ENCODE assay signal across 8 mouse cellular contexts in genomic region chr7:90129271-90129731, GRCm38 (mm10). TPM values are rescaled to one million over a fixed set of nuclear protein-coding genes. Genes with fewer than 3 reads are reported as not detected.
DNase-seq lines count a peak whose midpoint lies in the region; ATAC-seq and TF ChIP-seq lines count a peak whose summit lies in the region.

No protein-coding gene starts in this region.

- peaks cover 12% of the 10 kb centered on the region; the same call in 1 of the 2 replicates for H3K4me1 ChIP-seq in neural tube, embryonic 11.5 days (ENCODE audit: control insufficient read depth, insufficient read depth, low read length)
- no peaks in the 10 kb centered on the region; the same call in 1 of the 2 replicates for H3K4me1 ChIP-seq in bone marrow, adult 2 months (ENCODE audit: control insufficient read depth, insufficient read depth, low read length)
- H3K4me1 ChIP-seq in forebrain, embryonic 11.5 days (replicated peaks; ENCODE audit: control insufficient read depth, insufficient read depth, low read length): no peaks in the 10 kb centered on the region
- H3K4me1 ChIP-seq in small intestine, adult 2 months (ENCODE audit: control insufficient read depth, insufficient read depth, insufficient read length, low read length): no peaks in the 10 kb centered on the region; the same call in 1 of the 2 replicates

- H3K9me3 ChIP-seq in neural tube, embryonic 11.5 days (ENCODE audit: control insufficient read depth, low read length): no peaks in the 10 kb centered on the region
- H3K9me3 ChIP-seq in forebrain, embryonic 11.5 days (ENCODE audit: control insufficient read depth, low read length): no peaks in the 10 kb centered on the region

- H3K27me3 ChIP-seq in neural tube, embryonic 11.5 days (ENCODE audit: control insufficient read depth, insufficient read depth, low read length): no peaks in the 10 kb centered on the region
- H3K27me3 ChIP-seq in forebrain, embryonic 11.5 days (ENCODE audit: control insufficient read depth, insufficient read depth, low read length): no peaks in the 10 kb centered on the region
- H3K27me3 ChIP-seq in small intestine, adult 2 months (ENCODE audit: control insufficient read depth, insufficient read depth, low read length): no peaks in the 10 kb centered on the region

- peak overlapping the region; percentile 85 for H3K4me2 ChIP-seq in neural tube, embryonic 11.5 days (ENCODE audit: low read depth)
- H3K4me2 ChIP-seq in forebrain, embryonic 11.5 days (ENCODE audit: low read depth, low read length, severe bottlenecking): peak overlapping the region; percentile 64

- TF ChIP-seq POLR2A in bone marrow, adult 2 months (IDR thresholded peaks at IDR 0.05; ENCODE audit: borderline replicate concordance, control insufficient read depth, low read depth, low read length): no peak
- TF ChIP-seq POLR2A in small intestine, adult 2 months (IDR thresholded peaks at IDR 0.05; ENCODE audit: low read depth, low read length): no peak

- ATAC-seq in neural tube, embryonic 11.5 days (ENCODE audit: insufficient read depth, low FRiP score, low TSS enrichment): no peak
- ATAC-seq in forebrain, embryonic 11.5 days (replicated peaks; ENCODE audit: low FRiP score): peak; percentile 6

- H3K4me3 ChIP-seq in neural tube, embryonic 11.5 days (ENCODE audit: low read depth, low read length): peak overlapping the region; percentile 87
- H3K4me3 ChIP-seq in bone marrow, adult 2 months (replicated peaks; ENCODE audit: control insufficient read depth, low read depth, low read length): peak overlapping the region; percentile 78
- peak overlapping the region; percentile 95 for H3K4me3 ChIP-seq in forebrain, embryonic 11.5 days (ENCODE audit: low read depth, low read length)
- peak overlapping the region; percentile 45 for H3K4me3 ChIP-seq in macrophage (ENCODE audit: inconsistent target)
- H3K4me3 ChIP-seq in small intestine, adult 2 months (ENCODE audit: low read depth, low read length): peak overlapping the region; percentile 98

- no peak for TF ChIP-seq CTCF in bone marrow, adult 2 months (IDR thresholded peaks at IDR 0.05; ENCODE audit: control insufficient read depth, insufficient read depth, low read length)
- no peak for TF ChIP-seq CTCF in small intestine, adult 2 months (IDR thresholded peaks at IDR 0.05; ENCODE audit: extremely low read depth, insufficient read length, insufficient replicate concordance, low read depth, low read length)

- no peaks in the 10 kb centered on the region for H3K36me3 ChIP-seq in neural tube, embryonic 11.5 days (ENCODE audit: control insufficient read depth, insufficient read depth, low read length)
- no peaks in the 10 kb centered on the region for H3K36me3 ChIP-seq in forebrain, embryonic 11.5 days (ENCODE audit: control insufficient read depth, insufficient read depth, low read length)
- H3K36me3 ChIP-seq in macrophage (ENCODE audit: inconsistent target): no peaks in the 10 kb centered on the region
- H3K36me3 ChIP-seq in small intestine, adult 2 months (ENCODE audit: control insufficient read depth, insufficient read depth, low read length): no peaks in the 10 kb centered on the region

- peak overlapping the region; percentile 97 for H3K9ac ChIP-seq in neural tube, embryonic 11.5 days (ENCODE audit: low read length)
- peak overlapping the region; percentile 97 for H3K9ac ChIP-seq in forebrain, embryonic 11.5 days (ENCODE audit: low read length)

- no peak for DNase-seq in neural tube, embryonic 11.5 days (ENCODE audit: low spot score)
- DNase-seq in neural tube, embryonic 10.5 days (ENCODE audit: extremely low spot score, low spot score): no peak
- peak; percentile 51 for DNase-seq in forebrain, embryonic 11.5 days (ENCODE audit: low spot score)
- DNase-seq in heart, postnatal 25 days (ENCODE audit: low spot score): peak; percentile 58
- DNase-seq in layer of hippocampus, adult 9-10 months (ENCODE audit: low spot score): peak; percentile 55

- 0% methylated on average over 12 of the region's 12 CpGs for WGBS in neural tube, embryonic 11.5 days
- WGBS in bone marrow, adult 2 months: 0% methylated on average over 12 of the region's 12 CpGs
- WGBS in forebrain, embryonic 11.5 days: 1% methylated on average over 12 of the region's 12 CpGs
- WGBS in macrophage (ENCODE audit: missing documents): 4% methylated on average over 12 of the region's 12 CpGs
- WGBS in small intestine, adult 2 months: under 1% methylated on average over 12 of the region's 12 CpGs

- intact Hi-C loops in heart, postnatal 25 days (cut with DNase I): loop anchor here (2.0 kb wide), 3 partner anchors 36 to 106 kb away; no protein-coding TSS in a partner anchor

- peak overlapping the region; percentile 93 for H3K27ac ChIP-seq in neural tube, embryonic 11.5 days (ENCODE audit: low read depth, low read length)
- H3K27ac ChIP-seq in bone marrow, adult 2 months (ENCODE audit: control insufficient read depth, insufficient read depth, low read depth, low read length, poor library complexity): peak overlapping the region; percentile 100
- peak overlapping the region; percentile 91 for H3K27ac ChIP-seq in forebrain, embryonic 11.5 days (ENCODE audit: low read depth, low read length)
- H3K27ac ChIP-seq in macrophage: peak overlapping the region; percentile 98
- H3K27ac ChIP-seq in small intestine, adult 2 months (ENCODE audit: insufficient read depth, low read depth, low read length): peak overlapping the region; percentile 99

- H3K79me2 ChIP-seq in macrophage (ENCODE audit: inconsistent target): peaks cover 40% of the 10 kb centered on the region

RNA-seq across cellular contexts. Expression of gene Picalm, which starts 0.7 kb away (rescaled TPM):
- polyA plus RNA-seq in neural tube, embryonic 11.5 days (2014; fragmentation: Nextera tagmentation; extraction: Ambion mirVana): 37.5 and 39.1 TPM in 2 replicates
- polyA plus RNA-seq in bone marrow, adult 2 months (2011; ENCODE audit: insufficient read depth, insufficient read length, low replicate concordance, missing spikeins): 185 and 222 TPM in 2 replicates
- 33.6 and 36.7 TPM in 2 replicates for polyA plus RNA-seq in forebrain, embryonic 11.5 days (2014; fragmentation: Nextera tagmentation; extraction: Ambion mirVana)
- total RNA-seq in heart, postnatal 25 days (2021): 100 to 1,000 TPM; 116 to 126 TPM
- total RNA-seq in macrophage (2018; cell fraction: chromatin; rRNA removed): 1,000 to 10,000 TPM in 14 of 26 experiments, 100 to 1,000 TPM in 12; 565 to 3,106 (median 1,067) TPM
- total RNA-seq in macrophage (2018; cell fraction: cytosol; rRNA removed): 100 to 1,000 TPM; 113 to 452 (median 226) TPM
- 1,000 to 10,000 TPM in 7 of 26 experiments, 100 to 1,000 TPM in 19; 280 to 1,895 (median 685) TPM for total RNA-seq in macrophage (2018; cell fraction: nucleus; rRNA removed)
- 217 to 393 TPM (median 273 TPM) in 3 replicates for polyA plus RNA-seq in macrophage (2018)
- 12.3 and 36.3 TPM in 2 replicates for polyA plus RNA-seq in small intestine, adult 2 months (2012; rRNA removed)

Comparison
In these comparisons a context has a peak if more than half of its experiments do, and no peak if none do; other contexts are left out.
1. DNase-seq: peak in forebrain, embryonic 11.5 days (single experiment), heart, postnatal 25 days (single experiment) and layer of hippocampus, adult 9-10 months (single experiment); none in neural tube, embryonic 11.5 days (single experiment) and neural tube, embryonic 10.5 days (single experiment).
2. H3K4me3 ChIP-seq: peak in every context shown above with its lines; median percentile 98 in small intestine, adult 2 months; 95 in forebrain, embryonic 11.5 days; 87 in neural tube, embryonic 11.5 days; 78 in bone marrow, adult 2 months; 45 in macrophage.
3. Peak in every context shown above with its lines, with median percentiles within 50 percentile points of each other: H3K27ac ChIP-seq.